Mouse (Mus musculus): Measurements from ENCODE around the gene Tmem30a. TPM values are rescaled to one million over a fixed set of nuclear protein-coding genes. Genes with fewer than 3 reads are reported as not detected.

Gene Tmem30a
- polyA plus RNA-seq, 2 experiments, result 11.9 to 31.0 TPM

- no peak overlapping the region for H3K4me3 ChIP-seq (ENCODE audit: insufficient read depth in 1 of 2, low read depth in 2 of 2, low read length in 2 of 2)
- no peaks in the 10 kb centered on the region for H3K9me3 ChIP-seq (ENCODE audit: control insufficient read depth, low read length)
- no peaks in the 10 kb centered on the region for H3K27me3 ChIP-seq (ENCODE audit: control insufficient read depth, insufficient read depth, low read length)
- no peak for TF ChIP-seq EP300 (IDR thresholded peaks at IDR 0.05; ENCODE audit: low read depth)
- TF ChIP-seq CTCF (IDR thresholded peaks at IDR 0.05; ENCODE audit: low read depth), result no peak
- peaks cover 19% of the 10 kb centered on the region for H3K36me3 ChIP-seq (replicated peaks; ENCODE audit: control insufficient read depth, insufficient read depth, low read depth)
- ATAC-seq (ENCODE audit: insufficient read depth) (no peak), DNase-seq (ENCODE audit: low read depth in 3 of 3, low spot score in 3 of 3) (no peak)
- H3K27ac ChIP-seq, result no peak overlapping the region
- peaks cover 4 to 8% of the 10 kb centered on the region in 2 experiments for H3K4me1 ChIP-seq (replicated peaks; ENCODE audit: control insufficient read depth in 2 of 2, insufficient read depth in 2 of 2, low read length in 1 of 2)
- no peak overlapping the region for H3K4me2 ChIP-seq (ENCODE audit: low read depth)
- WGBS (ENCODE audit: insufficient replicate concordance), result 84% methylated on average over 4 of the region's 4 CpGs
- H3K9ac ChIP-seq (replicated peaks), result no peak overlapping the region
Measured at GRCm38 (mm10) chr9:79755311-79755710, 38.0 kb downstream of the Tmem30a start.

DNA sequence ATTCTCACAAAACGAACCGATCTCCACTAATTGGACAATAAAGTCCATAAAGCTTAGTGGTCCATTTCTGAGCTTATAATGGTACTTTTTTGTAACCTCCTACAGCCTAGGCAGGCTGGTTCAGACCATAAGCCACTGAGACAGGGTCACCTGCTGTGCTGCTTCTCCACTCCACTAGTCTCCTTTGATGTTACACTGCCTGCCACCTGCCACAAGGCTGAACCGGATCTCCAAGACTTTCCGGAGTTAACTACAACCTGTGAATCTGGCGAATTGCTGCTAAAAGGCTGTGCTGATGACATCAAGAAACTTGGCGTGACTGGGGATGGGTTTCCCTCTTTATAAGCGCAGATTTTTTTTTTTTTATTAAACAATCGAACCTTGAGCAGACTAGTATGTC is 41.5 kb downstream of the Tmem30a start:
- H3K4me2 ChIP-seq (ENCODE audit: low read depth), result no peak overlapping the region
- H3K36me3 ChIP-seq (replicated peaks; ENCODE audit: control insufficient read depth, insufficient read depth, low read depth), result peaks cover 16% of the 10 kb centered on the region
- no peaks in the 10 kb centered on the region for H3K27me3 ChIP-seq (ENCODE audit: control insufficient read depth, insufficient read depth, low read length)
- no peak overlapping the region for H3K4me3 ChIP-seq (ENCODE audit: insufficient read depth in 1 of 2, low read depth in 2 of 2, low read length in 2 of 2)
- no peak for TF ChIP-seq CTCF (IDR thresholded peaks at IDR 0.05; ENCODE audit: low read depth)
- no peak for TF ChIP-seq EP300 (IDR thresholded peaks at IDR 0.05; ENCODE audit: low read depth)
- ATAC-seq (ENCODE audit: insufficient read depth) (no peak), DNase-seq (ENCODE audit: low read depth in 3 of 3, low spot score in 3 of 3) (no peak)
- H3K4me1 ChIP-seq (replicated peaks; ENCODE audit: control insufficient read depth in 2 of 2, insufficient read depth in 2 of 2, low read length in 1 of 2), result no peaks in the 10 kb centered on the region
- no peaks in the 10 kb centered on the region for H3K9me3 ChIP-seq (ENCODE audit: control insufficient read depth, low read length)
- no peak overlapping the region for H3K9ac ChIP-seq (replicated peaks)
- no peak overlapping the region for H3K27ac ChIP-seq
- 68% methylated on average over 8 of the region's 8 CpGs for WGBS (ENCODE audit: insufficient replicate concordance)

- 43% methylated on average over 7 of the region's 7 CpGs for WGBS (ENCODE audit: insufficient replicate concordance)
- Histone ChIP-seq H3K36me3 (replicated peaks; ENCODE audit: control insufficient read depth, insufficient read depth, low read depth) (peaks cover 12% of the 10 kb centered on the region), H3K27ac (no peak overlapping the region), H3K4me3 (ENCODE audit: insufficient read depth in 1 of 2, low read depth in 2 of 2, low read length in 2 of 2) (no peak overlapping the region), H3K9me3 (ENCODE audit: control insufficient read depth, low read length) (no peaks in the 10 kb centered on the region), H3K27me3 (ENCODE audit: control insufficient read depth, insufficient read depth, low read length) (no peaks in the 10 kb centered on the region), H3K4me1 (replicated peaks; ENCODE audit: control insufficient read depth in 2 of 2, insufficient read depth in 2 of 2, low read length in 1 of 2) (no peaks in the 10 kb centered on the region), H3K4me2 (ENCODE audit: low read depth) (no peak overlapping the region), H3K9ac (replicated peaks) (no peak overlapping the region)
- DNase-seq (ENCODE audit: low read depth in 3 of 3, low spot score in 3 of 3) (no peak), ATAC-seq (ENCODE audit: insufficient read depth) (no peak)
- TF ChIP-seq CTCF (IDR thresholded peaks at IDR 0.05; ENCODE audit: low read depth) (no peak), EP300 (IDR thresholded peaks at IDR 0.05; ENCODE audit: low read depth) (no peak)
Measured at GRCm38 (mm10) chr9:79750709-79751108, 42.6 kb downstream of the Tmem30a start.

- no peak for DNase-seq (ENCODE audit: low read depth in 3 of 3, low spot score in 3 of 3)
- Histone ChIP-seq H3K9me3 (ENCODE audit: control insufficient read depth, low read length) (no peaks in the 10 kb centered on the region), H3K4me1 (replicated peaks; ENCODE audit: control insufficient read depth in 2 of 2, insufficient read depth in 2 of 2, low read length in 1 of 2) (no peaks in the 10 kb centered on the region), H3K4me3 (ENCODE audit: insufficient read depth in 1 of 2, low read depth in 2 of 2, low read length in 2 of 2) (no peak overlapping the region), H3K9ac (replicated peaks) (no peak overlapping the region), H3K36me3 (replicated peaks; ENCODE audit: control insufficient read depth, insufficient read depth, low read depth) (no peaks in the 10 kb centered on the region), H3K27me3 (ENCODE audit: control insufficient read depth, insufficient read depth, low read length) (no peaks in the 10 kb centered on the region), H3K4me2 (ENCODE audit: low read depth) (no peak overlapping the region), H3K27ac (no peak overlapping the region)
- no peak for ATAC-seq (ENCODE audit: insufficient read depth)
- TF ChIP-seq EP300 (IDR thresholded peaks at IDR 0.05; ENCODE audit: low read depth) (no peak), CTCF (IDR thresholded peaks at IDR 0.05; ENCODE audit: low read depth) (no peak)
- WGBS (ENCODE audit: insufficient replicate concordance), result 59% methylated on average over 4 of the region's 4 CpGs
Measured at GRCm38 (mm10) chr9:79745036-79745435, 48.3 kb downstream of the Tmem30a start.

DNA sequence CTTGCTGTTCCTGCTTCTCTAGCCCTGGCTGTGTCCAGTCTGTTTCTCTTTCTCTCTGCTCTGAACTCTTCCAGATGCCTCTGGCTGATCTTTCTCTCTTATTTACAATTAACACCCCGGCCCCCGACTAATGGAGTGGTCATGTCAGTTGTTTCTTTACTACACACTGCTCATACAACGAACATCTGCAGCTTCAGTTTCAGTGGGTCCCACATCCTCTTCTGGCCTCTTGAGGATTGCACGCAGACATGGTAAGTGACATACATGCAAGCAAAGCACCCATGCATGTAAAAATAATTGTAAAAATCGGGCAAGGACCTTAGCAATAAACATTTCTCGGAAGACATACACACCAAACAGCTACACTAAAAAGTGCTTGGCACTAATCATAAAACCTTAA is 57.7 kb downstream of the Tmem30a start:
- Histone ChIP-seq H3K27ac (no peak overlapping the region), H3K9me3 (ENCODE audit: control insufficient read depth, low read length) (no peaks in the 10 kb centered on the region), H3K9ac (replicated peaks) (no peak overlapping the region), H3K4me3 (ENCODE audit: insufficient read depth in 1 of 2, low read depth in 2 of 2, low read length in 2 of 2) (no peak overlapping the region), H3K36me3 (replicated peaks; ENCODE audit: control insufficient read depth, insufficient read depth, low read depth) (no peaks in the 10 kb centered on the region), H3K4me2 (ENCODE audit: low read depth) (no peak overlapping the region), H3K27me3 (ENCODE audit: control insufficient read depth, insufficient read depth, low read length) (no peaks in the 10 kb centered on the region), H3K4me1 (replicated peaks; ENCODE audit: control insufficient read depth in 2 of 2, insufficient read depth in 2 of 2, low read length in 1 of 2) (no peaks in the 10 kb centered on the region)
- TF ChIP-seq EP300 (IDR thresholded peaks at IDR 0.05; ENCODE audit: low read depth), result no peak
- TF ChIP-seq CTCF (IDR thresholded peaks at IDR 0.05; ENCODE audit: low read depth), result no peak
- DNase-seq (ENCODE audit: low read depth in 3 of 3, low spot score in 3 of 3) (no peak), ATAC-seq (ENCODE audit: insufficient read depth) (no peak)
- 61% methylated on average over 6 of the region's 6 CpGs for WGBS (ENCODE audit: insufficient replicate concordance)
